9 mouse cellular contexts compared by ENCODE assay signal in genomic region chr8:118287496-118287895, GRCm38 (mm10). TPM values are rescaled to one million over a fixed set of nuclear protein-coding genes. Genes with fewer than 3 reads are reported as not detected.
DNase-seq lines count a peak whose midpoint lies in the region; ATAC-seq lines count a peak whose summit lies in the region.
"Had no signal": no experiment of that assay in that cellular context is flagged by ENCODE, and none has a peak within 500 bp of the region (broad histone marks: within the 10 kb centered on the region; RNA-seq: fewer than 3 reads in every experiment).

No protein-coding gene starts in this region.

- no peak for ATAC-seq in neural tube, embryonic 15.5 days (ENCODE audit: low FRiP score)
- no peak for ATAC-seq in megakaryocyte progenitor cell, adult 5-6 weeks (replicated peaks; ENCODE audit: poor library complexity)

- H3K4me2 ChIP-seq in neural tube, embryonic 15.5 days, result peak overlapping the region; percentile 11
- H3K4me2 ChIP-seq: lung, embryonic 15.5 days had no signal

- DNase-seq in gastrocnemius, adult 18-20 months (ENCODE audit: low spot score), result peak; percentile 29
- no peak for DNase-seq in gastrocnemius, postnatal 4 days (ENCODE audit: low spot score in 2 of 2)
- DNase-seq in neural tube, embryonic 10.5 days (ENCODE audit: extremely low spot score, low spot score), result no peak
- DNase-seq in heart, postnatal 36 days, result peak; percentile 40
- DNase-seq in right cerebral cortex, postnatal 4 days, result peak; percentile 50
- no peak for DNase-seq in adrenal gland, postnatal 10 days

- H3K9me3 ChIP-seq in neural tube, embryonic 15.5 days (replicated peaks), result no peaks in the 10 kb centered on the region
- H3K9me3 ChIP-seq: lung, embryonic 15.5 days had no signal

- no peaks in the 10 kb centered on the region for H3K36me3 ChIP-seq in neural tube, embryonic 15.5 days
- H3K36me3 ChIP-seq: lung, embryonic 15.5 days had no signal

- H3K27me3 ChIP-seq in neural tube, embryonic 15.5 days (replicated peaks), result no peaks in the 10 kb centered on the region

- WGBS in neural tube, embryonic 15.5 days, result 45% methylated on average over 9 of the region's 9 CpGs

- intact Hi-C loops in heart, postnatal 36 days (cut with DNase I), result loop anchor here (2.0 to 10.0 kb wide), 6 partner anchors 90 to 777 kb away; no protein-coding TSS in a partner anchor

- no peak overlapping the region for H3K4me3 ChIP-seq in neural tube, embryonic 15.5 days (replicated peaks)
- H3K4me3 ChIP-seq: lung, embryonic 15.5 days had no signal

- peaks cover 53% of the 10 kb centered on the region for H3K4me1 ChIP-seq in neural tube, embryonic 15.5 days

- H3K9ac ChIP-seq in neural tube, embryonic 15.5 days (replicated peaks), result no peak overlapping the region
- H3K9ac ChIP-seq: lung, embryonic 15.5 days had no signal

- 0 out of 2 replicates have a peak overlapping the region, but pooled peaks have one; percentile 6 for H3K27ac ChIP-seq in neural tube, embryonic 15.5 days (replicated peaks)
- H3K27ac ChIP-seq: lung, embryonic 15.5 days had no signal

RNA-seq across cellular contexts. Expression of gene Cdh13, which starts 4.0 kb away (rescaled TPM):
- total RNA-seq in gastrocnemius, adult 18-20 months (2021), result 100 to 1,000 TPM in 1 of 2 experiments, 10 to 100 TPM in 1; 95.8 to 111 TPM
- 100 to 1,000 TPM; 136 to 141 TPM for total RNA-seq in gastrocnemius, postnatal 4 days (2021)
- polyA plus RNA-seq in neural tube, embryonic 15.5 days (2015; fragmentation: Nextera tagmentation; extraction: Ambion mirVana), result 110 and 120 TPM in 2 replicates
- total RNA-seq in heart, postnatal 36 days (2021), result 100 to 1,000 TPM; 182 to 204 TPM
- 10 to 100 TPM; 25.9 to 31.2 TPM for total RNA-seq in adrenal gland, postnatal 10 days (2021)
- total RNA-seq in megakaryocyte progenitor cell, adult 5-6 weeks (2015), result not detected in 2 replicates
- total RNA-seq in megakaryocyte progenitor cell, adult 5-6 weeks (2017), result not detected in 2 replicates

Comparison
In these comparisons a context has a peak if more than half of its experiments do, and no peak if none do; other contexts are left out.
1. DNase-seq: peak in gastrocnemius, adult 18-20 months (single experiment), heart, postnatal 36 days (2 of 2) and right cerebral cortex, postnatal 4 days (single experiment); none in gastrocnemius, postnatal 4 days (0 of 2), neural tube, embryonic 10.5 days (single experiment) and adrenal gland, postnatal 10 days (single experiment).
2. RNA of gene Cdh13, which starts 4.0 kb away (total RNA-seq): 182 to 204 TPM in heart, postnatal 36 days, 136 to 141 TPM in gastrocnemius, postnatal 4 days, 95.8 to 111 TPM in gastrocnemius, adult 18-20 months and 25.9 to 31.2 TPM in adrenal gland, postnatal 10 days; not detected in megakaryocyte progenitor cell, adult 5-6 weeks; every median in the first group is over 10 times any median in the second.